Mouse (Mus musculus): ENCODE measurements around the gene Bola2. TPM values are rescaled to one million over a fixed set of nuclear protein-coding genes. Genes with fewer than 3 reads are reported as not detected.
"Not testable (repeated sequence)": the region's sequence is repeated elsewhere in the genome, so short reads cannot be mapped to it uniquely, and the experiment has no call there.

Bola2 gene
- polyA plus RNA-seq, 1 experiment from 2014 or later: 122 TPM

- no peak overlapping the region for H3K9ac ChIP-seq (replicated peaks; ENCODE audit: low read length)
- 87% methylated on average over 5 of the region's 5 CpGs for WGBS
- no peaks in the 10 kb centered on the region for H3K4me1 ChIP-seq (ENCODE audit: insufficient read depth, low read length)
- no peak overlapping the region for H3K27ac ChIP-seq (ENCODE audit: low read length)
- no peak overlapping the region for H3K4me3 ChIP-seq (ENCODE audit: low read length)
- H3K4me2 ChIP-seq (replicated peaks; ENCODE audit: low read depth, low read length): no peak overlapping the region
- no peaks in the 10 kb centered on the region for H3K27me3 ChIP-seq (ENCODE audit: insufficient read depth, low read length)
- ATAC-seq (ENCODE audit: low FRiP score, low TSS enrichment): no peak
- H3K36me3 ChIP-seq (ENCODE audit: insufficient read depth, low read length): no peaks in the 10 kb centered on the region
- no peaks in the 10 kb centered on the region; the same call in 1 of the 2 replicates for H3K9me3 ChIP-seq (ENCODE audit: low read length)
Observed at GRCm38 (mm10) chr7:126718787-126719337, 23.7 kb downstream of the Bola2 start.

- no peak overlapping the region for H3K4me2 ChIP-seq (replicated peaks; ENCODE audit: low read depth, low read length)
- H3K27me3 ChIP-seq (ENCODE audit: insufficient read depth, low read length): no peaks in the 10 kb centered on the region
- no peak overlapping the region for H3K27ac ChIP-seq (ENCODE audit: low read length)
- no peak overlapping the region for H3K9ac ChIP-seq (replicated peaks; ENCODE audit: low read length)
- no peaks in the 10 kb centered on the region for H3K4me1 ChIP-seq (ENCODE audit: insufficient read depth, low read length)
- H3K4me3 ChIP-seq (ENCODE audit: low read length): no peak overlapping the region
- no peaks in the 10 kb centered on the region for H3K36me3 ChIP-seq (ENCODE audit: insufficient read depth, low read length)
- H3K9me3 ChIP-seq (ENCODE audit: low read length): no peaks in the 10 kb centered on the region; the same call in 1 of the 2 replicates
- ATAC-seq (ENCODE audit: low FRiP score, low TSS enrichment): no peak
- WGBS: 93% methylated on average over 13 of the region's 13 CpGs
Observed at GRCm38 (mm10) chr7:126721635-126722034, 26.4 kb downstream of the Bola2 start.

GRCm38 (mm10) chr7:126725077-126725476 lies 29.9 kb downstream of the Bola2 start:
- Histone ChIP-seq H3K27ac (ENCODE audit: low read length) (no peak overlapping the region), H3K36me3 (ENCODE audit: insufficient read depth, low read length) (no peaks in the 10 kb centered on the region), H3K4me1 (ENCODE audit: insufficient read depth, low read length) (no peaks in the 10 kb centered on the region), H3K27me3 (ENCODE audit: insufficient read depth, low read length) (no peaks in the 10 kb centered on the region), H3K4me3 (ENCODE audit: low read length) (no peak overlapping the region), H3K4me2 (replicated peaks; ENCODE audit: low read depth, low read length) (no peak overlapping the region), H3K9ac (replicated peaks; ENCODE audit: low read length) (no peak overlapping the region), H3K9me3 (ENCODE audit: low read length) (no peaks in the 10 kb centered on the region; the same call in 1 of the 2 replicates)
- WGBS: 74% methylated on average over 3 of the region's 3 CpGs
- ATAC-seq (ENCODE audit: low FRiP score, low TSS enrichment): no peak

- Histone ChIP-seq H3K9me3 (ENCODE audit: low read length) (no peaks in the 10 kb centered on the region; the same call in 1 of the 2 replicates), H3K4me3 (ENCODE audit: low read length) (no peak overlapping the region), H3K27me3 (ENCODE audit: insufficient read depth, low read length) (no peaks in the 10 kb centered on the region), H3K9ac (replicated peaks; ENCODE audit: low read length) (no peak overlapping the region), H3K27ac (ENCODE audit: low read length) (no peak overlapping the region), H3K36me3 (ENCODE audit: insufficient read depth, low read length) (no peaks in the 10 kb centered on the region), H3K4me2 (replicated peaks; ENCODE audit: low read depth, low read length) (no peak overlapping the region), H3K4me1 (ENCODE audit: insufficient read depth, low read length) (no peaks in the 10 kb centered on the region)
- no peak for ATAC-seq (ENCODE audit: low FRiP score, low TSS enrichment)
- 82% methylated on average over 5 of the region's 5 CpGs for WGBS
Observed at GRCm38 (mm10) chr7:126725667-126726066, 30.5 kb downstream of the Bola2 start.

GRCm38 (mm10) chr7:126730256-126730789 lies 35.1 kb downstream of the Bola2 start:
- H3K9ac ChIP-seq (replicated peaks; ENCODE audit: low read length); H3K36me3 ChIP-seq (ENCODE audit: insufficient read depth, low read length); H3K4me1 ChIP-seq (ENCODE audit: insufficient read depth, low read length); H3K9me3 ChIP-seq (ENCODE audit: low read length); H3K27ac ChIP-seq (ENCODE audit: low read length); ATAC-seq (ENCODE audit: low FRiP score, low TSS enrichment); H3K4me2 ChIP-seq (replicated peaks; ENCODE audit: low read depth, low read length); H3K4me3 ChIP-seq (ENCODE audit: low read length); H3K27me3 ChIP-seq (ENCODE audit: insufficient read depth, low read length): not testable (repeated sequence)
- 78% methylated on average over 4 of the region's 4 CpGs for WGBS

GRCm38 (mm10) chr7:126736122-126736521 lies 40.9 kb downstream of the Bola2 start:
- H3K9ac ChIP-seq (replicated peaks; ENCODE audit: low read length): no peak overlapping the region
- no peak overlapping the region for H3K4me3 ChIP-seq (ENCODE audit: low read length)
- no peaks in the 10 kb centered on the region for H3K4me1 ChIP-seq (ENCODE audit: insufficient read depth, low read length)
- no peaks in the 10 kb centered on the region for H3K9me3 ChIP-seq (ENCODE audit: low read length)
- no peaks in the 10 kb centered on the region for H3K36me3 ChIP-seq (ENCODE audit: insufficient read depth, low read length)
- no peaks in the 10 kb centered on the region for H3K27me3 ChIP-seq (ENCODE audit: insufficient read depth, low read length)
- ATAC-seq (ENCODE audit: low FRiP score, low TSS enrichment): no peak
- 75% methylated on average over 8 of the region's 8 CpGs for WGBS
- H3K4me2 ChIP-seq (replicated peaks; ENCODE audit: low read depth, low read length): no peak overlapping the region
- no peak overlapping the region for H3K27ac ChIP-seq (ENCODE audit: low read length)

- WGBS: 81% methylated on average over 17 of the region's 17 CpGs
- H3K27me3 ChIP-seq (ENCODE audit: insufficient read depth, low read length): no peaks in the 10 kb centered on the region
- no peaks in the 10 kb centered on the region for H3K36me3 ChIP-seq (ENCODE audit: insufficient read depth, low read length)
- no peak overlapping the region for H3K4me2 ChIP-seq (replicated peaks; ENCODE audit: low read depth, low read length)
- H3K27ac ChIP-seq (ENCODE audit: low read length): no peak overlapping the region
- H3K4me3 ChIP-seq (ENCODE audit: low read length): no peak overlapping the region
- no peak for ATAC-seq (ENCODE audit: low FRiP score, low TSS enrichment)
- H3K9ac ChIP-seq (replicated peaks; ENCODE audit: low read length): no peak overlapping the region
- no peaks in the 10 kb centered on the region for H3K4me1 ChIP-seq (ENCODE audit: insufficient read depth, low read length)
- H3K9me3 ChIP-seq (ENCODE audit: low read length): no peaks in the 10 kb centered on the region
Observed at GRCm38 (mm10) chr7:126739551-126739950, 44.4 kb downstream of the Bola2 start.

- 82% methylated on average over 13 of the region's 13 CpGs for WGBS
- H3K4me2 ChIP-seq (replicated peaks; ENCODE audit: low read depth, low read length): no peak overlapping the region
- no peak for ATAC-seq (ENCODE audit: low FRiP score, low TSS enrichment)
- no peaks in the 10 kb centered on the region for H3K9me3 ChIP-seq (ENCODE audit: low read length)
- H3K9ac ChIP-seq (replicated peaks; ENCODE audit: low read length): no peak overlapping the region
- H3K27me3 ChIP-seq (ENCODE audit: insufficient read depth, low read length): no peaks in the 10 kb centered on the region
- no peaks in the 10 kb centered on the region for H3K4me1 ChIP-seq (ENCODE audit: insufficient read depth, low read length)
- H3K27ac ChIP-seq (ENCODE audit: low read length): no peak overlapping the region
- no peak overlapping the region for H3K4me3 ChIP-seq (ENCODE audit: low read length)
- no peaks in the 10 kb centered on the region for H3K36me3 ChIP-seq (ENCODE audit: insufficient read depth, low read length)
Observed at GRCm38 (mm10) chr7:126740132-126740735, 45.0 kb downstream of the Bola2 start.

GRCm38 (mm10) chr7:126740977-126741376 lies 45.8 kb downstream of the Bola2 start:
- no peaks in the 10 kb centered on the region for H3K9me3 ChIP-seq (ENCODE audit: low read length)
- no peak overlapping the region for H3K27ac ChIP-seq (ENCODE audit: low read length)
- no peaks in the 10 kb centered on the region for H3K27me3 ChIP-seq (ENCODE audit: insufficient read depth, low read length)
- no peaks in the 10 kb centered on the region for H3K36me3 ChIP-seq (ENCODE audit: insufficient read depth, low read length)
- 61% methylated on average over 5 of the region's 5 CpGs for WGBS
- ATAC-seq (ENCODE audit: low FRiP score, low TSS enrichment): no peak
- no peak overlapping the region for H3K4me3 ChIP-seq (ENCODE audit: low read length)
- no peaks in the 10 kb centered on the region for H3K4me1 ChIP-seq (ENCODE audit: insufficient read depth, low read length)
- H3K4me2 ChIP-seq (replicated peaks; ENCODE audit: low read depth, low read length): no peak overlapping the region
- H3K9ac ChIP-seq (replicated peaks; ENCODE audit: low read length): no peak overlapping the region

GRCm38 (mm10) chr7:126741452-126741851 lies 46.3 kb downstream of the Bola2 start:
- Histone ChIP-seq H3K27me3 (ENCODE audit: insufficient read depth, low read length) (no peaks in the 10 kb centered on the region), H3K4me3 (ENCODE audit: low read length) (no peak overlapping the region), H3K4me2 (replicated peaks; ENCODE audit: low read depth, low read length) (no peak overlapping the region), H3K9me3 (ENCODE audit: low read length) (no peaks in the 10 kb centered on the region), H3K4me1 (ENCODE audit: insufficient read depth, low read length) (no peaks in the 10 kb centered on the region), H3K9ac (replicated peaks; ENCODE audit: low read length) (no peak overlapping the region), H3K36me3 (ENCODE audit: insufficient read depth, low read length) (no peaks in the 10 kb centered on the region), H3K27ac (ENCODE audit: low read length) (no peak overlapping the region)
- WGBS: 91% methylated on average over 5 of the region's 5 CpGs
- ATAC-seq (ENCODE audit: low FRiP score, low TSS enrichment): no peak

Data from kidney, embryonic 16.5 days (tissue).